Mouse (Mus musculus) ES-CJ7 (cell line): ENCODE measurements around the gene Prelid3b.

Experiments used
- DNase-seq: peaks from one replicate; pipeline ENCODE4 v3.0.0; 2011; ENCODE audit warnings: low read depth, low spot score

The Prelid3b gene

GRCm38 (mm10) chr2:174472818-174473549 lies at the start of gene Prelid3b:
TSS of gene Prelid3b (minus strand) at chr2:174473081.
- DNase-seq = peak; percentile 99

- DNase-seq = no peak
Measured at GRCm38 (mm10) chr2:174522134-174522533, 49.3 kb upstream of the Prelid3b start.

GRCm38 (mm10) chr2:174517141-174518079 lies 44.5 kb upstream of the Prelid3b start:
- DNase-seq = no peak

GRCm38 (mm10) chr2:174514887-174515286 lies 42.0 kb upstream of the Prelid3b start:
- no peak for DNase-seq

GRCm38 (mm10) chr2:174513827-174514226 lies 40.9 kb upstream of the Prelid3b start:
- DNase-seq = no peak

- DNase-seq = no peak
Measured at GRCm38 (mm10) chr2:174509825-174510224, 36.9 kb upstream of the Prelid3b start.

GRCm38 (mm10) chr2:174507998-174508397 lies 35.1 kb upstream of the Prelid3b start:
- DNase-seq = no peak

- no peak for DNase-seq
Measured at GRCm38 (mm10) chr2:174502831-174503460, 30.1 kb upstream of the Prelid3b start.

GRCm38 (mm10) chr2:174502321-174502720 lies 29.4 kb upstream of the Prelid3b start:
- no peak for DNase-seq

- DNase-seq = no peak
Measured at GRCm38 (mm10) chr2:174501517-174501916, 28.6 kb upstream of the Prelid3b start.

- DNase-seq = no peak
Measured at GRCm38 (mm10) chr2:174500814-174501503, 28.1 kb upstream of the Prelid3b start.

- DNase-seq = no peak
Measured at GRCm38 (mm10) chr2:174492858-174493257, 20.0 kb upstream of the Prelid3b start.

GRCm38 (mm10) chr2:174487005-174487404 lies 14.1 kb upstream of the Prelid3b start:
- DNase-seq = no peak

GRCm38 (mm10) chr2:174478746-174479145 lies 5.9 kb upstream of the Prelid3b start:
- no peak for DNase-seq

GRCm38 (mm10) chr2:174477543-174478319 lies 4.8 kb upstream of the Prelid3b start:
- DNase-seq = no peak

GRCm38 (mm10) chr2:174473550-174473927 lies 658 bp upstream of the Prelid3b start:
- DNase-seq = no peak

- DNase-seq = peak; percentile 42
Measured at GRCm38 (mm10) chr2:174472407-174472806, 474 bp downstream of the Prelid3b start.

- no peak for DNase-seq
Measured at GRCm38 (mm10) chr2:174470786-174471405, 2.0 kb downstream of the Prelid3b start.

GRCm38 (mm10) chr2:174470333-174470732 lies 2.5 kb downstream of the Prelid3b start:
- DNase-seq = no peak
